Mouse (Mus musculus) ZHBTc4 (cell line): ENCODE measurements around the gene Dtl.
"Not testable (repeated sequence)": the region's sequence is repeated elsewhere in the genome, so short reads cannot be mapped to it uniquely, and the experiment has no call there.

Source experiments
- DNase-seq: peaks from one replicate; pipeline ENCODE4 v3.0.0-alpha.2; 2011; ENCODE audit warnings: low read depth, low spot score

Gene Dtl

DNA sequence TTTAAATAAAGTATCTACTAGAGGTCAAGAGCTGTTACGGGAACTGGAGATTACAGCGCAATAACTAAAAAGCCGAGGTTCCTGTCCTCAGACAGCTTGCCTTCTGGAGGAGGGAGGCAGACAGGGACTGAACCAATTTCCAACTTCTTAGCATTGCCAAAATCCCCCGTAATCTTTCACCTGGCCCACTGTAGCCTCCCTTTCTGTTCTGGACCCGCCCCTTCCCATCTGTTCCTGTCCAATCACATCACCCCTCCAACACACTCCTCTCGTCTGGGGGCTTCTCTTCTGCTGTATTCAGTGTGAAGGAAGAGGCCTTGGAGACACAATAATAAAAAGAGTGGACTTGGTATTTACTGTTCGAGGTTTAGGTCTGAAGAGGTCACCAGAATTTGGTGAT, 55.1 kb downstream of the Dtl start:
- no peak for DNase-seq

DNA sequence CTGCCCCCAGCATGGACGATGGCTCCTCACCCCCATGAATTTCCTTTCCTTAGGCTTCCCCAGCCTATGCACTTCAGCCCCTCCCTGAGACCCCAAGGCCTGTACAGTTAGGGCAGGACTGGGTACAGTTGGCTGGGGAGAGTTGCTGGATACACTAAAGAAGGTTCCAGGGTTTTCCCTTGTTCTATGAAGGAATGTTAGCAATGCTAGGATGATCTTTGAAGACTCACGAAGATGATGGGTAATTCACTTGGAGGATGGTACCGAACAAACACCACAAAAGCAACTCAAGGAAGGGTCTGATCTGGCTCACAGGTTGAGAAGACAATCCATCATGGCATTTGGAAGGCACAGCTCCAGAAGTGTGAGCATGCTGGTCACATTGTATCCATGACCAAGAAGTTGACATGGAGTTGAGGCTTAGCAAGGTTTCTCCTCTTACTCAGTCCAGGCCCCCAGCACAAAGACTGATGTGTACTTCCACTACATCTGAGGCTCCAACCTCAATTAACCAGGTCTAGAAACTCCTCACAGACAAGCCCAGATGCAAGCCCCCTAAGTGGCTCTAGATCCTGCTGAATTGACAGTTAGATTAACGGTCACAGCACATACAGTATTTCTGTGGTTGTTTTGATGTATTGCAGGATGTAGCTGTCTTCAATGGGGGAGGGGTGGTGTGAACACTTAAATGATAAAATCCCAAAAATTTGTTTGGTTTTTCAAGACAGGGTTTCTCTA, 55.8 kb downstream of the Dtl start:
- no peak for DNase-seq

DNA sequence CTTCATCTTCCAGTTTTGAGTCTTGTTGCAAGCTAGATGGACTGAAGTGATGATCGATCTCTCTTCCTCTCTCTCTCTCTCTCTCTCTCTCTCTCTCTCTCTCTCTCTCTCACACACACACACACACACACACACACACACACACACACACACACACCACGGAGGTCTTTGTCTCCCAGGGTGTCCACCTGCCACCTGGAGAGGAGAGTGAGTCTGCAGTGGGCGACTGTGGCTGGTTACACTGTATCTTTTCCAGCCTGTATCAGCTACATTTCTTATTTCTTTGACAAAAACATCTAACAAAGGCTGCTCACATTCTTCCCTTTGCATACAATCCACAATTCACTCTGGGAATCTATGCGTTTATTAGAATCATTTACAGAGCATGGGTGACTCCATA, 56.4 kb downstream of the Dtl start:
- no peak for DNase-seq

- no peak for DNase-seq
Observed at GRCm38 (mm10) chr1:191517969-191518368, 57.4 kb downstream of the Dtl start.

- DNase-seq = no peak
Observed at GRCm38 (mm10) chr1:191517056-191517455, 58.3 kb downstream of the Dtl start.

GRCm38 (mm10) chr1:191516351-191516750, 59.0 kb downstream of the Dtl start:
- not testable (repeated sequence) for DNase-seq

GRCm38 (mm10) chr1:191513195-191513594, 62.1 kb downstream of the Dtl start:
- DNase-seq = no peak

GRCm38 (mm10) chr1:191512383-191512782, 63.0 kb downstream of the Dtl start:
- DNase-seq = no peak

GRCm38 (mm10) chr1:191511503-191511902, 63.8 kb downstream of the Dtl start:
- no peak for DNase-seq

- no peak for DNase-seq
Observed at GRCm38 (mm10) chr1:191509865-191510264, 65.5 kb downstream of the Dtl start.

GRCm38 (mm10) chr1:191509131-191509530, 66.2 kb downstream of the Dtl start:
- no peak for DNase-seq

GRCm38 (mm10) chr1:191506791-191507190, 68.6 kb downstream of the Dtl start:
- DNase-seq = no peak

GRCm38 (mm10) chr1:191499666-191500065, 75.7 kb downstream of the Dtl start:
- no peak for DNase-seq

- DNase-seq = no peak
Observed at GRCm38 (mm10) chr1:191498271-191498955, 76.9 kb downstream of the Dtl start.

- DNase-seq = no peak
Observed at GRCm38 (mm10) chr1:191496676-191497075, 78.7 kb downstream of the Dtl start.

DNA sequence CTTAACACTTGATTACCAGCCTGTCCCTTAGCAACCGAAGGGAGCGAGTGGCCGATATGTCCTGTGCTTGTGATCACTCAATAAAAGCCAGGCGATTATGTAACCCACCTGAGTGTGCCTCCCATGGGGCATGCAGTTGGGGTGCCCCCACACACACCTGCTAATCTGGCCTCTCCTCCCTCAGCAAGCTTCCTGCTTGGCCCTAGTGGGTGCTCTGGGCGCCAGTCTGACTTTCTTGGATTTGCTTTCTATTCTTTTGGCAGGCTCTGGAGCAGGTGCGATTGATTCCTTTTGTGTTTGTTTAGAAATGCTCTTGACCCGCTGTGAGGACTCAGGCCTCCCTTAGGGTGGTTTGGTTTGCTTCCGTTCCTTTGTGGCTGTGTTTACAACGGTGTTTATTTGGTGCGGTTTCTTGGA, 80.3 kb downstream of the Dtl start:
- DNase-seq = no peak

DNA sequence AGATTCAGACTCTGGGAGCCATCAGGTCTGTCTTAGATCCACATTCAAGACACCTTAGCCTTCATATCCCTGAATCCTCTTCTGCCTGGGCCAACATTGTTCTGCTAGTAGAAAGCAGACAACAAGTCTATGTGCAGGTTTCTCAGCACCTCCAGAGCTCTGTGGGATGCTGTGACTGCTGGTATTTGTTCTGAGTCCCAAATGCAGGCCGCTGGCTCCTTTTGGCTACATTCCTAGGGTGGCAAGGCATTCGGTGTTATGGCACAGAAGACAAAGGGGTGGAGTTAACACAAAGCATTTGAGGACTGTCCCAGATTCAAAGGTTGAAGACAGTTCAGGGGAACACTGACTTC, 81.1 kb downstream of the Dtl start:
- no peak for DNase-seq

DNA sequence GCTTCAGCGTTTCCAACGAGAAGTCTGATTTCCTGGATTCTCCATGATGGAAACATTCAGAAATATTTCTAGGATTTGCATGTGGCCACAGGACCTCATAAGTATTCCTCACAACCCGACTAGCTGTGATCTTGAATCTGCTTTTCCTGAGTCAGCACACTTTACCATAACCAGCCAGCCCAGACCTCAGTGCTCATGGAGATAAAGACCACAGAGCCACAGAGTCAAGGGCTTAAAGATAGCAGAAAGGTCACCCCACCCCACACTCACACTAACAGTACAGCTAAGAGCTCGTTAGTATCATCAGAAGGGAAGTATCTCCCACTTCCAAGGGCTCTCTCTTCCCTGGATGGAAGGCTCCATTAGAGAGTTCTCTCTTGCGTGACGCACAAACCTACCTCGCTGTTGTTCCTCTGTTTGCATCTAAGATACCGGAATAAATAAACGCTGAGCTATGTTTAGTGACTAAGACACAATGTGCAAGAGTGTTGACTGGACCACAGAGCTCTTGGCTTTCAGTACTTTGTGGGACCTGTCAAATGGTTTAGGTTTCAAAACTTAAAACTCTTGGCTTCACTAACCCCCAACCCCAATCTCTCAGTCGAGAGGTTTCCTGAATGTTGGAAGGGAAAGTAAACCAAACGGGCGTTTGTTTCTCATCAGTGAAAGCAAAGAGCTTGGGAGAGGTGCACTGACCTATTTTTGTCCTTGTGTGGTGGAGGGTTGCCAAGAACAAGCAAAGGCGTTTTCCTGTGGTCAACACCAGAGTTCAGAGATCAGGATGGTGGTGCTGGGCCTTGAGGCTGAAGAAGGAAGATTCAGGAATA, 81.7 kb downstream of the Dtl start:
- no peak for DNase-seq

DNA sequence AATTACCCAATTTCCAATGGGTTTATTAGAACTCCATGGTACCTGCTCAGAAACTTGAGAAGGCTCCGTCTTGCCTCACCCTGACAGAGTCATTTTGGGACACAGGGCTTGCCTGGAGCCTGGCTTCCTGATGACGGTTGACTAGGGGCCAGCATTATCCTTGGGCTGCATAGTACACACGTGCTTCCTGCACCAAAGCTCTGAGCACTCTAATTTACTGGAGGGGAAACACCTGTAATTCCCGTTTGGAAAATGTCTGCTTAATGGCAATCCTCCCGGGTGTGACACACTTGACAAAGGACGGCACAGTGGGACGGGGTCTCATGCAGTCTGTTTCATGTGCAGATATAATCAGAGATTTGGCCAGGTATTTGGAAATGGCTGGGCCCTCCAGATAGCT, 84.9 kb downstream of the Dtl start:
- DNase-seq = no peak
